Mouse (Mus musculus): ENCODE data around the gene Cul4b. TPM values are rescaled to one million over a fixed set of nuclear protein-coding genes. Genes with fewer than 3 reads are reported as not detected.
A peak's percentile ranks its signal among the peaks of the same experiment; 100 is the strongest.

Gene Cul4b
- polyA plus RNA-seq (2015; fragmentation: Nextera tagmentation; extraction: Ambion mirVana): 19.4 and 23.4 TPM in 2 replicates

GRCm38 (mm10) chrX:38576078-38576477 lies at the start of gene Cul4b:
Cul4b (minus strand) TSS chrX:38576196.
- Histone ChIP-seq H3K9ac (ENCODE audit: low read length) (no peak within 1 kb of the TSS), H3K4me2 (ENCODE audit: low read depth, low read length) (no peak within 1 kb of the TSS), H3K4me1 (ENCODE audit: control insufficient read depth, insufficient read depth, low read length) (no peaks in the 10 kb centered on the region), H3K36me3 (ENCODE audit: control insufficient read depth, insufficient read depth, low read length) (no peaks in the 10 kb centered on the region), H3K27me3 (ENCODE audit: control insufficient read depth, insufficient read depth, low read length) (no peaks in the 10 kb centered on the region), H3K4me3 (replicated peaks; ENCODE audit: low read length) (no peak within 1 kb of the TSS), H3K27ac (ENCODE audit: low read length) (no peak within 1 kb of the TSS), H3K9me3 (replicated peaks; ENCODE audit: control insufficient read depth, low read length) (no peaks in the 10 kb centered on the region)
- no peak for ATAC-seq (ENCODE audit: insufficient read depth, low FRiP score)
- WGBS: 86% methylated on average over 15 of the region's 15 CpGs

DNA sequence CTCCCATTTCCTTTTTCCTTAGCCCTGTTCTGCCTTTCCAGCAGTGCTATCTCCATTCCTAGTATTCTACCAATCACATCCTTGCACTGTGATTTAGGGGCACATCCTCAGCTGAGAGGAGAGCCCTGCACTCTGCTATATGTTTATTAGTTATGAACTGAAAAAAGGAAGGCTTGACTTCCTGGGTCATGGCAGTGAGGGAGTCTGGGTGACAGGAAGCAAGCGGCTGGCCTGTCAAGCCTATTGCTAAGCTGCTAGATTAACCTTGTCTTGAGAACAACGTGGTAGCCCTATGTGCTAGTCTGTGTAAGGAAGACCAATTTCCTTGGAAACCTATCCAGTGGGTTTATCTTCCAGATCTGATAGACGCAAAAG lies 25.0 kb upstream of the Cul4b start:
- H3K4me3 ChIP-seq (replicated peaks; ENCODE audit: low read length): peak overlapping the region; percentile 56
- 21% methylated on average over 3 of the region's 3 CpGs for WGBS

GRCm38 (mm10) chrX:38600177-38600994 lies 24.4 kb upstream of the Cul4b start, which contains the start of gene Mcts1:
Mcts1 (plus strand) TSS chrX:38600578.
- Histone ChIP-seq H3K27ac (ENCODE audit: low read length) (peak within 1 kb of the TSS; percentile 86), H3K9me3 (replicated peaks; ENCODE audit: control insufficient read depth, low read length) (no peaks in the 10 kb centered on the region), H3K9ac (ENCODE audit: low read length) (peak within 1 kb of the TSS; percentile 61), H3K36me3 (ENCODE audit: control insufficient read depth, insufficient read depth, low read length) (no peaks in the 10 kb centered on the region), H3K4me3 (replicated peaks; ENCODE audit: low read length) (peak within 1 kb of the TSS; percentile 56), H3K4me2 (ENCODE audit: low read depth, low read length) (peak within 1 kb of the TSS; percentile 57), H3K27me3 (ENCODE audit: control insufficient read depth, insufficient read depth, low read length) (no peaks in the 10 kb centered on the region), H3K4me1 (ENCODE audit: control insufficient read depth, insufficient read depth, low read length) (no peaks in the 10 kb centered on the region)
- ATAC-seq (ENCODE audit: insufficient read depth, low FRiP score): peak; percentile 90
- WGBS: 15% methylated on average over 26 of the region's 26 CpGs

More for the DNA sequence above, 25.0 kb upstream of the Cul4b start:
- peak; percentile 73; the same call in 1 of the 2 replicates for ATAC-seq (ENCODE audit: insufficient read depth, low FRiP score)
- peak overlapping the region; percentile 57 for H3K4me2 ChIP-seq (ENCODE audit: low read depth, low read length)
- H3K9me3 ChIP-seq (replicated peaks; ENCODE audit: control insufficient read depth, low read length): no peaks in the 10 kb centered on the region
- no peaks in the 10 kb centered on the region for H3K36me3 ChIP-seq (ENCODE audit: control insufficient read depth, insufficient read depth, low read length)
- peak overlapping the region; percentile 61 for H3K9ac ChIP-seq (ENCODE audit: low read length)
- no peaks in the 10 kb centered on the region for H3K4me1 ChIP-seq (ENCODE audit: control insufficient read depth, insufficient read depth, low read length)
- no peaks in the 10 kb centered on the region for H3K27me3 ChIP-seq (ENCODE audit: control insufficient read depth, insufficient read depth, low read length)
- peak overlapping the region; percentile 86 for H3K27ac ChIP-seq (ENCODE audit: low read length)

GRCm38 (mm10) chrX:38593180-38593889 lies 17.3 kb upstream of the Cul4b start:
- Histone ChIP-seq H3K4me3 (replicated peaks; ENCODE audit: low read length) (no peak overlapping the region), H3K9me3 (replicated peaks; ENCODE audit: control insufficient read depth, low read length) (no peaks in the 10 kb centered on the region), H3K4me2 (ENCODE audit: low read depth, low read length) (no peak overlapping the region), H3K27ac (ENCODE audit: low read length) (no peak overlapping the region), H3K27me3 (ENCODE audit: control insufficient read depth, insufficient read depth, low read length) (no peaks in the 10 kb centered on the region), H3K36me3 (ENCODE audit: control insufficient read depth, insufficient read depth, low read length) (no peaks in the 10 kb centered on the region), H3K4me1 (ENCODE audit: control insufficient read depth, insufficient read depth, low read length) (no peaks in the 10 kb centered on the region), H3K9ac (ENCODE audit: low read length) (no peak overlapping the region)
- ATAC-seq (ENCODE audit: insufficient read depth, low FRiP score): no peak
- 42% methylated on average over 5 of the region's 5 CpGs for WGBS

GRCm38 (mm10) chrX:38591749-38592148 lies 15.8 kb upstream of the Cul4b start:
- H3K9me3 ChIP-seq (replicated peaks; ENCODE audit: control insufficient read depth, low read length): no peaks in the 10 kb centered on the region
- H3K4me3 ChIP-seq (replicated peaks; ENCODE audit: low read length): no peak overlapping the region

GRCm38 (mm10) chrX:38589827-38590226 lies 13.8 kb upstream of the Cul4b start:
- H3K4me1 ChIP-seq (ENCODE audit: control insufficient read depth, insufficient read depth, low read length): no peaks in the 10 kb centered on the region
- no peak for ATAC-seq (ENCODE audit: insufficient read depth, low FRiP score)
- H3K36me3 ChIP-seq (ENCODE audit: control insufficient read depth, insufficient read depth, low read length): no peaks in the 10 kb centered on the region
- H3K27ac ChIP-seq (ENCODE audit: low read length): no peak overlapping the region
- no peak overlapping the region for H3K9ac ChIP-seq (ENCODE audit: low read length)
- H3K4me3 ChIP-seq (replicated peaks; ENCODE audit: low read length): no peak overlapping the region
- no peak overlapping the region for H3K4me2 ChIP-seq (ENCODE audit: low read depth, low read length)
- no peaks in the 10 kb centered on the region for H3K9me3 ChIP-seq (replicated peaks; ENCODE audit: control insufficient read depth, low read length)
- 32% methylated on average over 4 of the region's 4 CpGs for WGBS
- H3K27me3 ChIP-seq (ENCODE audit: control insufficient read depth, insufficient read depth, low read length): no peaks in the 10 kb centered on the region

More at GRCm38 (mm10) chrX:38591749-38592148, 15.8 kb upstream of the Cul4b start:
- no peak for ATAC-seq (ENCODE audit: insufficient read depth, low FRiP score)
- Histone ChIP-seq H3K9ac (ENCODE audit: low read length) (no peak overlapping the region), H3K4me2 (ENCODE audit: low read depth, low read length) (no peak overlapping the region), H3K4me1 (ENCODE audit: control insufficient read depth, insufficient read depth, low read length) (no peaks in the 10 kb centered on the region), H3K36me3 (ENCODE audit: control insufficient read depth, insufficient read depth, low read length) (no peaks in the 10 kb centered on the region), H3K27ac (ENCODE audit: low read length) (no peak overlapping the region), H3K27me3 (ENCODE audit: control insufficient read depth, insufficient read depth, low read length) (no peaks in the 10 kb centered on the region)
- WGBS: 84% methylated on average over 3 of the region's 3 CpGs

DNA sequence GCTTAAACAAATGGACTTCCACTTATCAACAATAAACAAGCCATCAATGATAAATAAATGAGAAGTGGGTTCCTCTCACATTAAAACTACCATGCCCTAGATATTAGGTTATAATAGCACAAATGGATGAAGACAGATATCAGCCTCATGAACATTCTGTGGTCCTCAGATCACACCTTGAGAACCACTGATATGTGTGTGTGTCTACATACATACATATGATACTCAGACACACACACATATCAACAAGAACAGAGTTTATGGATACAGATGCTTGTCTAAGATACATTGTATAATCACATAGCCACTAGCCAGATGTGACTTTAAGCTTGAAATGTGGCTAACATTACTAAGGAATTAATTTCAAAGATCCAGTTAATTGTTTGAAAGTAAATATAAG lies 7.3 kb upstream of the Cul4b start:
- Histone ChIP-seq H3K4me3 (replicated peaks; ENCODE audit: low read length) (no peak overlapping the region), H3K9ac (ENCODE audit: low read length) (no peak overlapping the region), H3K4me1 (ENCODE audit: control insufficient read depth, insufficient read depth, low read length) (no peaks in the 10 kb centered on the region), H3K27me3 (ENCODE audit: control insufficient read depth, insufficient read depth, low read length) (no peaks in the 10 kb centered on the region), H3K9me3 (replicated peaks; ENCODE audit: control insufficient read depth, low read length) (no peaks in the 10 kb centered on the region), H3K36me3 (ENCODE audit: control insufficient read depth, insufficient read depth, low read length) (no peaks in the 10 kb centered on the region), H3K4me2 (ENCODE audit: low read depth, low read length) (no peak overlapping the region), H3K27ac (ENCODE audit: low read length) (no peak overlapping the region)
- ATAC-seq (ENCODE audit: insufficient read depth, low FRiP score): no peak

GRCm38 (mm10) chrX:38581140-38581539 lies 5.1 kb upstream of the Cul4b start:
- Histone ChIP-seq H3K4me3 (replicated peaks; ENCODE audit: low read length) (no peak overlapping the region), H3K36me3 (ENCODE audit: control insufficient read depth, insufficient read depth, low read length) (no peaks in the 10 kb centered on the region), H3K4me1 (ENCODE audit: control insufficient read depth, insufficient read depth, low read length) (no peaks in the 10 kb centered on the region), H3K9me3 (replicated peaks; ENCODE audit: control insufficient read depth, low read length) (no peaks in the 10 kb centered on the region), H3K9ac (ENCODE audit: low read length) (no peak overlapping the region), H3K27me3 (ENCODE audit: control insufficient read depth, insufficient read depth, low read length) (no peaks in the 10 kb centered on the region), H3K27ac (ENCODE audit: low read length) (no peak overlapping the region), H3K4me2 (ENCODE audit: low read depth, low read length) (no peak overlapping the region)
- 88% methylated on average over 1 of the region's 1 CpGs for WGBS
- no peak for ATAC-seq (ENCODE audit: insufficient read depth, low FRiP score)

DNA sequence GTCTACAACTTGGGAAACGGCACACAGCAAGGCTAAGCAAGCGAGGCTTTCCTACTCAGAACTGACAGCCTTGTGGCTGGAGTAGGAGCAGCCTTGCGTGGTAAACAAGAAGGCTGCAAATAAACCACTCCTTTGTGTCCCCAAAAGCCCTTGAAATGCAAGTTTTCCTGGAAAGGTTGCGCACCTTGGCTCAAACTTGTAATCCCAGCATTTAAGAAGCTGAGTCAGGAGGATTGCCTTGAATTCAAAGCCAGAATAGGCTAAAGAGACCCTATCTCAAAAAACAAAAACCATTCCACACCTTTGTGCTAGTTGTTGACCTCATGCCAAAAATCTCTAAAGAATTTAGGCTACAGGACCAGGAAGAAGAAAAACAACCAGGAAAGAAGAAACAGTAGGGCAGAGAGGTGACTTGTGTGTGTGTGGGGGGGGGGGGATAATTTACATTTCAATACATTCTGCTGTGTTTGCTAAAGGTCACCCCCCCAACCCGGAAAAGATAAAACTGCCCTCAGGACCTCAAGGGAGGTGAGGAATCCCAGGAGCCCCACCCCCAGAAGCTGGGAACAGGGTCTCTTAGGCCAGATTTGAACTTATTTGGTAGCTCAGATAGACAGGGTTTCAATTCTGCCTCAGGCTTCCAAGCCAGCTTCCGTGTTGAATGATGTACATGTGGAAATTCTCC lies 9.3 kb downstream of the Cul4b start:
- no peaks in the 10 kb centered on the region for H3K4me1 ChIP-seq (ENCODE audit: control insufficient read depth, insufficient read depth, low read length)
- no peak overlapping the region for H3K4me2 ChIP-seq (ENCODE audit: low read depth, low read length)
- no peak overlapping the region; the same call in 1 of the 2 replicates for H3K27ac ChIP-seq (ENCODE audit: low read length)
- H3K9ac ChIP-seq (ENCODE audit: low read length): no peak overlapping the region
- no peak overlapping the region for H3K4me3 ChIP-seq (replicated peaks; ENCODE audit: low read length)
- no peaks in the 10 kb centered on the region for H3K9me3 ChIP-seq (replicated peaks; ENCODE audit: control insufficient read depth, low read length)
- no peaks in the 10 kb centered on the region for H3K36me3 ChIP-seq (ENCODE audit: control insufficient read depth, insufficient read depth, low read length)
- ATAC-seq (ENCODE audit: insufficient read depth, low FRiP score): no peak
- no peaks in the 10 kb centered on the region for H3K27me3 ChIP-seq (ENCODE audit: control insufficient read depth, insufficient read depth, low read length)
- 68% methylated on average over 6 of the region's 6 CpGs for WGBS

Measured in stomach, embryonic 16.5 days (tissue).